Mouse (Mus musculus) heart, embryonic 14.5 days (tissue): ENCODE results near the gene Eras. TPM values are rescaled to one million over a fixed set of nuclear protein-coding genes. Genes with fewer than 3 reads are reported as not detected.

ENCODE experiments used
- ATAC-seq: fragments of 200-750 bp; cut with Nextera tagmentation; 2 replicates; pipeline ENCODE4 v1.8.0; 2017; ENCODE audit warnings: low read depth, moderate TSS enrichment; ENCODE audit not compliant: insufficient number of reproducible peaks, insufficient read depth, low FRiP score
- H3K27ac ChIP-seq, 2 experiments: fragments of 200-500 bp in 1 of 2; fragments of 300-500 bp in 1 of 2; sonication (generic) in 1 of 2; replicated peaks in 1 of 2; 2 replicates each; pipeline ENCODE4 v1.5.1; 2012 to 2014; ENCODE audit warnings: low read depth in 2 of 2, low read length in 2 of 2, control low read depth in 1 of 2, mild to moderate bottlenecking in 1 of 2, mixed read lengths in 1 of 2; ENCODE audit not compliant: control insufficient read depth in 1 of 2, insufficient read depth in 1 of 2
- H3K27me3 ChIP-seq: fragments of 300-500 bp; sonication (generic); 2 replicates; pipeline ENCODE4 v1.6.1; 2014; ENCODE audit warnings: mild to moderate bottlenecking, low read length, control low read depth; ENCODE audit not compliant: control insufficient read depth, insufficient read depth
- H3K36me3 ChIP-seq: fragments of 300-500 bp; sonication (generic); 2 replicates; pipeline ENCODE4 v1.6.1; 2014; ENCODE audit warnings: mild to moderate bottlenecking, control low read depth, low read length, mixed read lengths; ENCODE audit not compliant: control insufficient read depth, insufficient read depth
- H3K4me1 ChIP-seq, 2 experiments: fragments of 200-500 bp in 1 of 2; fragments of 300-500 bp in 1 of 2; sonication (generic) in 1 of 2; 2 replicates each; pipeline ENCODE4 v1.6.1; 2012 to 2014; ENCODE audit warnings: low read length in 2 of 2, control low read depth in 1 of 2, mixed read lengths in 1 of 2; ENCODE audit not compliant: control insufficient read depth in 2 of 2, insufficient read depth in 2 of 2
- H3K4me2 ChIP-seq: fragments of 300-500 bp; sonication (generic); 2 replicates; pipeline ENCODE4 v1.6.1; 2014; ENCODE audit warnings: mild to moderate bottlenecking, low read length
- H3K4me3 ChIP-seq, 2 experiments: fragments of 200-500 bp in 1 of 2; fragments of 300-500 bp in 1 of 2; sonication (generic) in 1 of 2; 2 replicates each; pipeline ENCODE4 v1.5.1; 2012 to 2014; ENCODE audit warnings: low read length in 2 of 2, mild to moderate bottlenecking in 2 of 2, control low read depth in 1 of 2, low read depth in 1 of 2, moderate library complexity in 1 of 2; ENCODE audit not compliant: control insufficient read depth in 1 of 2, insufficient read depth in 1 of 2
- H3K9ac ChIP-seq: fragments of 300-500 bp; sonication (generic); 2 replicates; pipeline ENCODE4 v1.6.1; 2014; ENCODE audit warnings: mild to moderate bottlenecking, low read length
- H3K9me3 ChIP-seq: fragments of 300-500 bp; sonication (generic); 2 replicates; pipeline ENCODE4 v1.6.1; 2016; ENCODE audit warnings: low read length, control low read depth; ENCODE audit not compliant: control insufficient read depth
- WGBS: fragments of 180-500 bp; shearing (Covaris S2); extraction: QIAGEN DNeasy Blood & Tissue Kit; methylation state at CpG from one replicate; pipeline ENCODE4 v1.1.7; 2014; 5-methylcytosine and 5-hydroxymethylcytosine counted together
- polyA plus RNA-seq: library from polyadenylated mRNA; unstranded; fragments of >200 nt; fragmentation: Nextera tagmentation; extraction: Ambion mirVana; gene quantifications from 2 replicates; pipeline ENCODE4 v1.2.1, GENCODE M21; 2014

Eras gene
- polyA plus RNA-seq, 1 experiment from 2014 or later: not detected

DNA sequence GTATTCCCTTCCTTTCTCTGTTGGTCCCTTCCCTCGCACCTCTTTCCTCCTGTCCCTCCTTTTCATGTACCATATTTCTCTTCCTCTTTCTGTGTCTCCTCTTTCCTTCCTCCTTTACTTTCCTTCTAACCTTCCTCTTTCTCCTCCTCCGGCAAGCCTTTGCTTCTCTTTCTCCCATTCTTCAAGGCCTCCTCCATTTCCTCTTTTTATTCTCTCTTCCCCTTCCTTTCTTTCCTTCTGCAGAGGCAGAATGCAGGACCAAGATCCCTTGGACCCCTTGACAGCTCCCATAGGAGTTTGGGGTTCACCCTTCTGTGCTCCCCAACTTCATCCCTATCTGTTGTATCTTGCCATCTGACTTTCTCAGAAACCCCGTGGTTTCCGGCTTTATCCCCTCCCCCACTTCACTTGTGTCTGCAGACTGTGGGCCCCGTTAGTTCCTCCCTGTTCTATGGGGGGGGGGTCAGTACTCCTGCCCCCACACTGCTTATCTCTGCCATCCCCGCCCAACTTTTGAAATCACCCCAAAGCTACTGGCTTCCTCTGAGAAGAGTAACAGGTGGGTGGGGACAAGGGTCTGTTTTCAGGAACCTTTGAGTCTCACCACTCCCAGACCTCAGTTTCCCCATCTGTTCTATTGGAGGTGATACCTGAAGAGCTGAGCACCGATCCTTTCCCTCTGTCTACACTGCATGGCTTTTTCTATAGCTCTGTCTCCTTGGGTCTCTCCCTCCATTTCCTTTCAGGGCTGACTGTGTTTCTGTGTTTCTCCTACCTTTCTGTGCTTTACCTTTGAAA, 35.6 kb upstream of the Eras start:
- Histone ChIP-seq H3K27ac (no peak overlapping the region), H3K27me3 (no peaks in the 10 kb centered on the region), H3K4me2 (no peak overlapping the region), H3K9ac (no peak overlapping the region), H3K4me1 (no peaks in the 10 kb centered on the region), H3K4me3 (no peak overlapping the region), H3K9me3 (no peaks in the 10 kb centered on the region), H3K36me3 (no peaks in the 10 kb centered on the region)
- no peak for ATAC-seq
- WGBS: 59% methylated on average over 7 of the region's 7 CpGs

DNA sequence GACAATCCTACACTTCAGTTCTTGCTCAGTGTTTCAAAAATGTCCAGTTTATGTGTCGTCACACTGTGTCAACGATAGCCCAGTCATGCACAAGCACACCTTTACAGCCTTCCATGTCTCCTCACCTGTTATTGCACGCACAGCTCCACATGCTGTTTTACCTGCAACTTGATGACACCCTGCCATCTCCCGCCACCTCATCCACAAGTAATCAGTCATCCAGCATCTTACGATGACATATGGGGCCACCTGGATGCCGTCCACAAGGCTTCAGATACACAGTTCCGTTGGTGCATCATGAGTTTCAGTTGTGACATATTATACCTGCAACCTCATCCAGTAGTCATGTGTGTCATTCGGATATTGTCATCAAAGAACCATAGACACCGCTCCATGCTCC, 30.5 kb upstream of the Eras start:
- Histone ChIP-seq H3K36me3 (no peaks in the 10 kb centered on the region), H3K4me3 (no peak overlapping the region), H3K4me2 (no peak overlapping the region), H3K27ac (no peak overlapping the region), H3K27me3 (no peaks in the 10 kb centered on the region), H3K9ac (no peak overlapping the region), H3K4me1 (no peaks in the 10 kb centered on the region), H3K9me3 (no peaks in the 10 kb centered on the region)
- no peak for ATAC-seq
- WGBS: 84% methylated on average over 9 of the region's 9 CpGs

DNA sequence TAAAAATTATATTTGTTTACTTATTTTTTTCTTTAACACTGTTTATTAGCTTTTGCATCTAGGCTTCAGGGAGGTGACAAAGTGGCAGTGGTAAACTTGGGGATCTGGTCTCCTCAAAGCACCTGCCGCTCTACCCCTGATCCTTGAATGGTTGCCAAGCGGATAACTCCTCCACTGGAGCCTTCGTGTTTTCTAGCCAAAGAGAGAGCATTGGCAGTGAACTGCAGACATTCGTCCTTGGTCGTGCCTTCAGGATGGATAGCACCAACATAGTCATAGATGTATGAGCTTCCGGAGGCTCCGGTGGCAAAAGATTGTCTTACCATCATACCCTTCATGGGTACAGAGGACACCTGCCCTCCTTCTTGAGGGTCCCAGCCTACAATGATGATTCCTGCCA, 21.7 kb upstream of the Eras start:
- no peaks in the 10 kb centered on the region for H3K9me3 ChIP-seq
- no peak overlapping the region for H3K9ac ChIP-seq
- no peak for ATAC-seq
- 0 out of 2 replicates have a peak, but pooled peaks cover 6% of the 10 kb centered on the region for H3K36me3 ChIP-seq
- 87% methylated on average over 6 of the region's 7 CpGs for WGBS
- H3K27me3 ChIP-seq: no peaks in the 10 kb centered on the region
- H3K27ac ChIP-seq: no peak overlapping the region
- H3K4me1 ChIP-seq: peaks cover 0 to 4% of the 10 kb centered on the region in 2 experiments; a peak in 2 of 4 replicates
- H3K4me3 ChIP-seq: no peak overlapping the region
- H3K4me2 ChIP-seq: no peak overlapping the region

DNA sequence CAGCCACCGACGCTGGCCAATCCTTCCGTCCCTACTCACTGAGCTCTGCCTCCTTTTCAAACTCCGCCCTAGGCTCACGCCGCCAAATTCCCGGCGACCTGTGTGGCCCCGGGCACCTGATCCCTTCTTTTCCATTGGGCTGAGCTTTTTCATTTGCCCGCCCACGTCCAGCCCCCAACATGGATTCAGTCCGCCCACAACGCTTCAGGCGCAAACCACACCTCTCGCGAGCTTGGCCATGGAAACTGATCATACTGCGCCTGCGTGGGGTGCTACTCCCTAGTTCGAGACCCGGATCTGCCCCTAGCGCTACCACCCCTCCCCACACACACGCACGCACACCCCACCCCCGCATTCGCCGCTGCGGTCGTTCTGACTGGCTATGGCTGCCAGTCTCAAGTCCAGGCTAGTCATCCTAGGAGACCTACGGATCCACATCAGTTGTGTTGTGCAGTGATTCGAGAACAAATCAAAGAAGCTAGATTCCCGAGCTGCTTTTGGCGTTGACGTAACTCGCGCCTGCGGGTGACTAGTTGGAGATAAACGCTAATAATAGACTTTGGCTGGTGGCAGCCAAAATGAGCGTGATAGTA, 19.6 kb upstream of the Eras start:
- H3K36me3 ChIP-seq: 0 out of 2 replicates have a peak, but pooled peaks cover 6% of the 10 kb centered on the region
- peak overlapping the region; percentile 63 for H3K4me2 ChIP-seq
- peak overlapping the region; percentile 37 to 47 for H3K4me3 ChIP-seq
- H3K9me3 ChIP-seq: no peaks in the 10 kb centered on the region
- 18% methylated on average over 38 of the region's 38 CpGs for WGBS
- peak; percentile 98; the same call in 1 of the 2 replicates for ATAC-seq
- H3K27ac ChIP-seq: peak overlapping the region; percentile 51 to 76
- peaks cover 0 to 4% of the 10 kb centered on the region in 2 experiments; a peak in 2 of 4 replicates for H3K4me1 ChIP-seq
- peak overlapping the region; percentile 67 for H3K9ac ChIP-seq
- H3K27me3 ChIP-seq: no peaks in the 10 kb centered on the region

DNA sequence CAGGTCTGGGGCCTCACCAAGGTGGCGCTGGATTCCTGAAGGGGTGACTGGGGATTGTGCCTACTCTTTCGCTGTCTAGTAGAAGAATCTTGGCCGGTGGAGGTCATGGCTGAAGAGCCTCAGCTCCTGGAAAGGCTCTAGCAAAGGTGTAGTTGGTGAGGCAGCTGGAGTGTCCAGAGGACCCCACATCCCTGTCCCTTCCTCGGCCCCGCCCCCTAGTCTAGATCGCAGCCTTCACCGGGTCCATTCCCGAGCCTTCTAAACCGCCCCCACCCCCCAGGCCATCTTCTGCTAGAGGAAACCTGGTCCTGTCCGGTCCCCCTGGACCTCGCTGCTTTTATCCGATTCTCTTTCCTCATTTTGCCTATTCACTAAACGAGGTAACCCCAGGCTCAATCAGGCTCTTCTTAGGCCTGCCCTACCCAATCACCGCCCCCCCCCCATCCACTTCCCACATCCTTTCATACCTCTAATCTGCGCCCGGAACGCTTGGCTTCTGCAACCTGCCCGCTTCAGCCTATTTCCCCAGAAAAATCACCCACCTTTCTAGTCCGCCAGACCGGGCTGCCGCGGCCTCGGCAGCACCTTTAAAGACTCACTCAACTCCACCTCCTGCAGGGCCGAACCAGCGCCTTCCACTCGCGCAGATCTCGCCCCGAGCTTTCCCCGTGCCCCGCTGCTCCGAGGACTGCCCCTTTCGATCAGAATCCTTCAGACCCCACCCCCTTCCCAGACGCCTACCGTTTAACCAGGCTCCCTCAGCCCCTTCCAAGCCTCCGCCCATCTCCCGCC, 18.9 kb upstream of the Eras start, which contains the start of gene Hdac6:
Hdac6 (minus strand) TSS at position 782 of the 792 bp plus-strand sequence.
- peak within 1 kb of the TSS; percentile 51 to 76 for H3K27ac ChIP-seq

DNA sequence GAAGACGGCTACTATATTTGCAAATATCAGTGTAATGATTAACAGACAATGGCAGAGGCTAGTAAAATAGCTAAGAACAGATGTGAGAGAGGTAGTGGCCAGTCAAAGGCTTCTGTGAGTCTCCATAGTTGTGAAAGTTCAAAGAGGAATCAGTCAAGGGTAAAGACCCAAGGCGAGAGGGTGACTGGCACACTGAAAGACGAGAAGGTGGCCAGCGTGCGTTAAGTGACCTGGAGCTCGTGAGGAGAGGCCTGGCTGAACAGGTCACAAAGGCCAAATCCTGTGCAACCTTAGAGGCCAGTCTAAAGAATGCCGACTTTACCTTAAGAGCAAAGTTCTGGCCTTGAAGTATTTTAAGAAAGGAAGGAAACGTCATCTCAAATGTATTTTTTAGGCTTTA, 17.2 kb upstream of the Eras start:
- H3K9me3 ChIP-seq: no peaks in the 10 kb centered on the region
- H3K4me3 ChIP-seq: no peak overlapping the region
- H3K36me3 ChIP-seq: peaks cover 17% of the 10 kb centered on the region; the same call in 1 of the 2 replicates
- H3K4me1 ChIP-seq: peaks cover 0 to 4% of the 10 kb centered on the region in 2 experiments; a peak in 2 of 4 replicates
- no peak overlapping the region for H3K27ac ChIP-seq
- no peak overlapping the region for H3K4me2 ChIP-seq
- WGBS: 86% methylated on average over 8 of the region's 8 CpGs
- H3K9ac ChIP-seq: no peak overlapping the region
- no peak for ATAC-seq
- no peaks in the 10 kb centered on the region for H3K27me3 ChIP-seq

More for the DNA sequence above, 18.9 kb upstream of the Eras start, which contains the start of gene Hdac6:
- peak within 1 kb of the TSS; percentile 64 for H3K4me2 ChIP-seq
- H3K27me3 ChIP-seq: no peaks in the 10 kb centered on the region
- H3K9me3 ChIP-seq: no peaks in the 10 kb centered on the region
- H3K4me1 ChIP-seq: peaks cover 0 to 4% of the 10 kb centered on the region in 2 experiments; a peak in 2 of 4 replicates
- H3K36me3 ChIP-seq: peaks cover 6% of the 10 kb centered on the region; the same call in 1 of the 2 replicates
- ATAC-seq: no peak; the same call in 1 of the 2 replicates
- peak within 1 kb of the TSS; percentile 71 for H3K9ac ChIP-seq
- WGBS: 15% methylated on average over 36 of the region's 37 CpGs
- H3K4me3 ChIP-seq: peak within 1 kb of the TSS; percentile 51 to 81

DNA sequence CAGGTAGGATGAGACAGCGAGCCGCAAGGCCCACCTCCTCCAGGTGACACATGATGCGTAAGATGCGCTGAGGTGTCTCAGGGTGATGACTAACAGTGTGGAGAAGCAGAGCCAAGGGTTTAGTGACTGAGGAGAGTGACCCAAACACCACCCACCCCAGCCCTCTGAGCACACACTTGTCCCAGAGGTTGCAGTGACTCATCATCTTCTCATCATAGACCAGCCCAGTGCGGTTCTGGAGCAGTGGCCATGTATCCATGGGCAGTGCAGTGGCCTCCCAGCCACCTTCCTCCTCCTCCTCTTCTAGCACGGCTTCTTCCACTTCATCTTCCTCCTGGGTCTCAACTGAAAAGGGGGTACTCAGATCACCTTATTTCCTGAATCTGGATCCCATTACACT, 9.3 kb upstream of the Eras start:
- no peak overlapping the region for H3K4me3 ChIP-seq
- no peaks in the 10 kb centered on the region for H3K9me3 ChIP-seq
- 86% methylated on average over 6 of the region's 6 CpGs for WGBS
- H3K4me1 ChIP-seq: no peaks in the 10 kb centered on the region
- no peak overlapping the region for H3K9ac ChIP-seq
- peaks cover 56% of the 10 kb centered on the region for H3K36me3 ChIP-seq
- H3K4me2 ChIP-seq: no peak overlapping the region
- no peaks in the 10 kb centered on the region for H3K27me3 ChIP-seq
- no peak for ATAC-seq
- H3K27ac ChIP-seq: no peak overlapping the region
